Mouse (Mus musculus): ENCODE measurements around the gene Slc4a7. TPM values are rescaled to one million over a fixed set of nuclear protein-coding genes. Genes with fewer than 3 reads are reported as not detected.

Slc4a7 gene
- total and polyA plus RNA-seq, 3 experiments, result 2.8 to 16.5 (median 13.1) TPM

DNA sequence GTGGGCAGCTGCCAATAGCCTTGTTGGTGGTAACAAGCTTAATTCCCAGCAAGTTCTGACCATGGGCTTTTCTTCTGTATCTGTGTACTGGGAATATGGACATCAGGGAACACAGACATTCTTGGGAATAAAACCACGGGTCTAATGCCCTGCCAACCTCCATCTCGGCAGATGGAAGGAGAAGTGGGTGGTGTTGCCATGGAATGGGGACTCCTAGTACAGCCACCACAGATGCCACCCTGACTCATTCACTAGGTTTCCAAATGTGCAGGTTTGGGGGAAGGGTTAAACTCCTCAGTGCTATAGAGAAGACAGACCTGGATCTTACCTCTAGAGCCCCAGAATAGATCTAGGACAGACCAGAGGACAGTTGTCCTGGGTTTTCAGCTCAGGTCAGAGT lies 132.2 kb downstream of the Slc4a7 start:
- no peak overlapping the region for H3K4me3 ChIP-seq
- no peak for DNase-seq
- H3K4me1 ChIP-seq (ENCODE audit: control insufficient read depth, insufficient read depth, low read length), result peaks cover 5% of the 10 kb centered on the region; the same call in 1 of the 2 replicates
- no peaks in the 10 kb centered on the region for H3K27me3 ChIP-seq (ENCODE audit: control insufficient read depth, insufficient read depth, low read length)
- 0 out of 2 replicates have a peak overlapping the region, but pooled peaks have one; percentile 15 for H3K27ac ChIP-seq
- no peaks in the 10 kb centered on the region for H3K79me2 ChIP-seq (replicated peaks; ENCODE audit: control insufficient read depth, insufficient read depth, low read length)
- no peak overlapping the region for H3K9ac ChIP-seq (ENCODE audit: low read depth, low read length)
- WGBS, result 73% methylated on average over 2 of the region's 2 CpGs
- intact Hi-C loops (cut with DNase I), result no loop called here
- H3K36me3 ChIP-seq (ENCODE audit: control insufficient read depth, insufficient read depth, low read length), result no peaks in the 10 kb centered on the region
- no peak for TF ChIP-seq CTCF (IDR thresholded peaks at IDR 0.05)
- no peak for TF ChIP-seq EP300 (IDR thresholded peaks at IDR 0.05; ENCODE audit: insufficient read depth, low read depth, low read length)
- TF ChIP-seq POLR2A (IDR thresholded peaks at IDR 0.05; ENCODE audit: insufficient read depth, low read depth, low read length), result no peak

DNA sequence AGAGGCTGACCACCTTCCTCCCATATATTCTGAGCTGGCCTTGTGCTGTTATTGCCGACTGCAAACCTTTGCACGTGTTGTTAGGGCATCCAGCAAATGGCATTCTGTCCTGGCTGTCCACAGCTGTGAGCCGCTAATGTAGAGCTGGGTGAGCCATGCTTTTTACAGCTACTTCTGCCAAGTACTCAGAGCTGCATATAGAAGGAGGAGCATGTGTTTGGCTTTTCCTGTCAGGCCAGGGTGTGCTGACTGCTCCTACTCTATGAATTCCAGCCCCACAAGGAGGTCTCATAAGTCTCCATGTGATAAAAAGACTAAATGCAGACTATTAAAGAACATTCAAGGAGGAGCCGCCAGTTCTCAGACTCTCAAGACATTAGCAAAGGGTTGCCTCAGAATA lies 135.5 kb downstream of the Slc4a7 start:
- Histone ChIP-seq H3K27ac (no peak overlapping the region), H3K4me3 (no peak overlapping the region), H3K9ac (ENCODE audit: low read depth, low read length) (no peak overlapping the region), H3K36me3 (ENCODE audit: control insufficient read depth, insufficient read depth, low read length) (no peaks in the 10 kb centered on the region), H3K27me3 (ENCODE audit: control insufficient read depth, insufficient read depth, low read length) (no peaks in the 10 kb centered on the region), H3K79me2 (replicated peaks; ENCODE audit: control insufficient read depth, insufficient read depth, low read length) (no peaks in the 10 kb centered on the region), H3K4me1 (ENCODE audit: control insufficient read depth, insufficient read depth, low read length) (peaks cover 5% of the 10 kb centered on the region)
- no peak for DNase-seq
- intact Hi-C loops (cut with DNase I), result no loop called here
- TF ChIP-seq CTCF (IDR thresholded peaks at IDR 0.05) (no peak), EP300 (IDR thresholded peaks at IDR 0.05; ENCODE audit: insufficient read depth, low read depth, low read length) (no peak), POLR2A (IDR thresholded peaks at IDR 0.05; ENCODE audit: insufficient read depth, low read depth, low read length) (no peak)
- 57% methylated on average over 4 of the region's 4 CpGs for WGBS

DNA sequence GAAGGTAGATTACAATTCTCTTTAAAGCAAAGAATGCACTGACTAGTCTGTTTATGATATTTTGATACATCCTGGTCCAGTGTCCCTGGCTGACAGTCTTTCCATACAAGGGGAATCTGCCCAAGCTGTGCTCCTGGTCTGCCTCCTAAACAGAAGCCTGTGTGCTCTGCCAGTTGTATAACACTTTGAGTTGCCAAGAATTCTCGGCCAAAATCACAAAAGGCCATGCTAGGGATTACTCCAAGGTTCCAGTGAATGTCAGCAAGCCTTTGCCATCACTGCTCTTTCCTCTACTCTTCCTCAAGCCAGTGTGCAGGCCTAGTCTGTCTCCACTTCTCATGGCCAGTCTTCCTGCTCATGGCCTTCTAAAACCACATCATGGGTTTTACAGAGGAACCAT lies 136.0 kb downstream of the Slc4a7 start:
- Histone ChIP-seq H3K4me3 (no peak overlapping the region), H3K4me1 (ENCODE audit: control insufficient read depth, insufficient read depth, low read length) (peaks cover 4% of the 10 kb centered on the region), H3K9ac (ENCODE audit: low read depth, low read length) (no peak overlapping the region), H3K79me2 (replicated peaks; ENCODE audit: control insufficient read depth, insufficient read depth, low read length) (no peaks in the 10 kb centered on the region), H3K27me3 (ENCODE audit: control insufficient read depth, insufficient read depth, low read length) (no peaks in the 10 kb centered on the region), H3K36me3 (ENCODE audit: control insufficient read depth, insufficient read depth, low read length) (no peaks in the 10 kb centered on the region), H3K27ac (no peak overlapping the region)
- WGBS, result 33% methylated on average over 1 of the region's 1 CpGs
- DNase-seq, result no peak
- no peak for TF ChIP-seq EP300 (IDR thresholded peaks at IDR 0.05; ENCODE audit: insufficient read depth, low read depth, low read length)
- TF ChIP-seq CTCF (IDR thresholded peaks at IDR 0.05), result no peak
- TF ChIP-seq POLR2A (IDR thresholded peaks at IDR 0.05; ENCODE audit: insufficient read depth, low read depth, low read length), result no peak
- intact Hi-C loops (cut with DNase I), result no loop called here

DNA sequence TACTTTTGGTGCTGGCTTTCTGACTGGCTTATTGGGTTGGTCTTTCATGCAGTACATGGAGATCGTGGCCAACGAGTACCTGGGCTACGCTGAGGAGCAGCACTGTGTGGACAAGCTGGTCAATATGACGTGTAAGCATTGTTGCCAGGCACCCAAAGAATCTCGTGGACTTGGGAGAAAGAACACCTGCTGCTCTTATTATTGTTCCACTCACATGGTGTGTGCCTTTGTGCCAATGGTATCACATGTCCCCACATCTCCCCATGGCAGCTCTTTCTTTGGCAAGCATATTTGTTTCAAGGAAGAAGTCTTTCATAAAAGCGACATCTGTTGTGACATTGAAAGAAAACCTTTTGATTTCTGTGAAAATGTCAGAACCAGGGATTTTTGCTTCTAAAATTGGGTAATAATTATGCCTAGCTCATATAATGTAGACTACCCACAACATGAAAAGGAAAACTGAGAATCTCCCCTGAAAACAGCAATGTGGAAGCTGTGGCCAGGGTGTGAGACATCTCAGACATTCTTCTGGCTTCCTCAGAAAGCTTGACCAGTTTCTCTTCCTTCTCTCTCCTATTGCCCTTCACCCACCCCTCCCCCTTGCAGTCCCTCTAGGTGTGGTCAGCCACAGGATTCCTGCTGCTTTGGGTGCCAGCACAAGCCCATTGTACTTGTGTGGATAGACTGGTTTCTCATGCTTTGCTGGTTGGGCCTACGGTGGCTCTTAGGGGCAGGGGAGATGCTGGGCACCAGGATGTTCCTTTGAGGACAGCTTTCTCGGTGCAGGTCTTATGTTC lies 140.9 kb downstream of the Slc4a7 start:
- no peak for DNase-seq
- peaks cover 2% of the 10 kb centered on the region for H3K4me1 ChIP-seq (ENCODE audit: control insufficient read depth, insufficient read depth, low read length)
- TF ChIP-seq EP300 (IDR thresholded peaks at IDR 0.05; ENCODE audit: insufficient read depth, low read depth, low read length) (0 out of 2 replicates have a peak, but pooled peaks have one; percentile 11), POLR2A (IDR thresholded peaks at IDR 0.05; ENCODE audit: insufficient read depth, low read depth, low read length) (no peak)
- no peak overlapping the region for H3K9ac ChIP-seq (ENCODE audit: low read depth, low read length)
- no peak overlapping the region for H3K27ac ChIP-seq
- H3K4me3 ChIP-seq, result no peak overlapping the region
- no peaks in the 10 kb centered on the region for H3K36me3 ChIP-seq (ENCODE audit: control insufficient read depth, insufficient read depth, low read length)
- no peaks in the 10 kb centered on the region for H3K79me2 ChIP-seq (replicated peaks; ENCODE audit: control insufficient read depth, insufficient read depth, low read length)
- intact Hi-C loops (cut with DNase I), result no loop called here
- H3K27me3 ChIP-seq (ENCODE audit: control insufficient read depth, insufficient read depth, low read length), result no peaks in the 10 kb centered on the region
- 80% methylated on average over 8 of the region's 8 CpGs for WGBS

Other genes with a start within 250 kb of the Slc4a7 start
- gene Nek10, start 101.1 kb downstream of the Slc4a7 start, total RNA-seq (2021), result under 1 TPM; 0.18 to 0.31 TPM
- 0.04 TPM in 1 of 2 replicates, not detected in the other for gene Nek10, start 101.1 kb downstream of the Slc4a7 start, polyA plus RNA-seq (2012; rRNA removed)